Mouse (Mus musculus) embryo, embryonic 11.5 days (tissue): ENCODE data around the gene Cox5a.

Experiments used
- DNase-seq: peaks from one replicate; pipeline ENCODE4 v3.0.0-alpha.2; 2012; ENCODE audit warnings: low read depth, low spot score

Cox5a gene

GRCm38 (mm10) chr9:57561711-57562099, 40.6 kb downstream of the Cox5a start:
- no peak for DNase-seq

- DNase-seq, result no peak
Observed at GRCm38 (mm10) chr9:57562896-57563372, 41.9 kb downstream of the Cox5a start.

GRCm38 (mm10) chr9:57564609-57565008, 43.5 kb downstream of the Cox5a start:
- DNase-seq, result no peak

GRCm38 (mm10) chr9:57565741-57566221, 44.7 kb downstream of the Cox5a start:
- no peak for DNase-seq

GRCm38 (mm10) chr9:57566846-57567245, 45.8 kb downstream of the Cox5a start:
- DNase-seq, result no peak

GRCm38 (mm10) chr9:57568500-57568899, 47.4 kb downstream of the Cox5a start:
- no peak for DNase-seq

- DNase-seq, result no peak
Observed at GRCm38 (mm10) chr9:57574397-57574796, 53.3 kb downstream of the Cox5a start.

- no peak for DNase-seq
Observed at GRCm38 (mm10) chr9:57575577-57575976, 54.5 kb downstream of the Cox5a start.

GRCm38 (mm10) chr9:57577144-57577849, 56.2 kb downstream of the Cox5a start:
- DNase-seq, result no peak
